Mouse (Mus musculus) testis, adult 2 months (tissue): ENCODE results near the gene Krt80.

Source experiments
- CTCF ChIP-seq: fragments of 200-500 bp; IDR thresholded peaks from 2 replicates; pipeline ENCODE4 v1.5.1; 2012; ENCODE audit warnings: low read depth, mild to moderate bottlenecking, inconsistent platforms, low read length, moderate library complexity; ENCODE audit not compliant: control insufficient read depth, insufficient read depth, insufficient replicate concordance
- POLR2A ChIP-seq: fragments of 200-500 bp; IDR thresholded peaks from 2 replicates; pipeline ENCODE4 v1.6.1; 2012; ENCODE audit warnings: low read depth, mild to moderate bottlenecking, inconsistent platforms, low read length, moderate library complexity; ENCODE audit not compliant: control insufficient read depth

GRCm38 (mm10) chr15:101385064-101385463, 15.1 kb upstream of the Krt80 start:
- TF ChIP-seq POLR2A, result no peak
- no peak for TF ChIP-seq CTCF
